In genomic region chr4:34967541-34967940, GRCm38 (mm10) we compare ENCODE assay signal across 29 mouse cellular contexts.
DNase-seq lines count a peak whose midpoint lies in the region; ATAC-seq lines count a peak whose summit lies in the region.
"Had no signal": no experiment of that assay in that cellular context is flagged by ENCODE, and none has a peak within 500 bp of the region (broad histone marks: within the 10 kb centered on the region; RNA-seq: fewer than 3 reads in every experiment).

No protein-coding gene starts in this region.

- 89% methylated on average over 6 of the region's 6 CpGs for WGBS in forebrain, embryonic 11.5 days
- WGBS in forebrain, embryonic 10.5 days = 90% methylated on average over 6 of the region's 6 CpGs
- WGBS in intestine, embryonic 14.5 days = 78% methylated on average over 6 of the region's 6 CpGs
- 84% methylated on average over 6 of the region's 6 CpGs for WGBS in intestine, embryonic 16.5 days

- H3K9me3 ChIP-seq in forebrain, embryonic 11.5 days (ENCODE audit: control insufficient read depth, low read length) = no peaks in the 10 kb centered on the region
- H3K9me3 ChIP-seq in forebrain, embryonic 10.5 days = peaks cover 3% of the 10 kb centered on the region; the same call in 1 of the 2 replicates
- H3K9me3 ChIP-seq in intestine, embryonic 14.5 days (ENCODE audit: control insufficient read depth, low read length) = no peaks in the 10 kb centered on the region
- peaks cover 3% of the 10 kb centered on the region; the same call in 1 of the 2 replicates for H3K9me3 ChIP-seq in intestine, embryonic 16.5 days (ENCODE audit: control insufficient read depth, low read length)
- H3K9me3 ChIP-seq: embryonic facial prominence, embryonic 15.5 days; forebrain, embryonic 12.5 days; G1E had no signal

- no peak overlapping the region for H3K4me2 ChIP-seq in forebrain, embryonic 11.5 days (ENCODE audit: low read depth, low read length, severe bottlenecking)
- no peak overlapping the region for H3K4me2 ChIP-seq in intestine, embryonic 14.5 days (ENCODE audit: low read length)
- no peak overlapping the region for H3K4me2 ChIP-seq in intestine, embryonic 16.5 days (ENCODE audit: low read depth, low read length)
- H3K4me2 ChIP-seq: embryonic facial prominence, embryonic 13.5 days; embryonic facial prominence, embryonic 15.5 days; forebrain, embryonic 12.5 days had no signal

- H3K9ac ChIP-seq in forebrain, embryonic 11.5 days (ENCODE audit: low read length) = no peak overlapping the region
- H3K9ac ChIP-seq in intestine, embryonic 14.5 days (ENCODE audit: low read length) = no peak overlapping the region
- no peak overlapping the region for H3K9ac ChIP-seq in intestine, embryonic 16.5 days (ENCODE audit: low read depth, low read length)
- H3K9ac ChIP-seq: embryonic facial prominence, embryonic 13.5 days; embryonic facial prominence, embryonic 15.5 days; forebrain, embryonic 12.5 days had no signal

- H3K4me1 ChIP-seq in forebrain, embryonic 11.5 days (replicated peaks; ENCODE audit: control insufficient read depth, insufficient read depth, low read length) = no peaks in the 10 kb centered on the region
- H3K4me1 ChIP-seq in forebrain, embryonic 10.5 days = peaks cover 15% of the 10 kb centered on the region
- peaks cover 11% of the 10 kb centered on the region for H3K4me1 ChIP-seq in intestine, embryonic 14.5 days (replicated peaks; ENCODE audit: control insufficient read depth, insufficient read depth, low read length)
- peaks cover 14% of the 10 kb centered on the region for H3K4me1 ChIP-seq in intestine, embryonic 16.5 days (ENCODE audit: control insufficient read depth, insufficient read depth, low read length)
- H3K4me1 ChIP-seq: embryonic facial prominence, embryonic 13.5 days; embryonic facial prominence, embryonic 15.5 days had no signal

- H3K27ac ChIP-seq in forebrain, embryonic 11.5 days (ENCODE audit: low read depth, low read length) = no peak overlapping the region
- H3K27ac ChIP-seq in forebrain, embryonic 10.5 days = no peak overlapping the region
- H3K27ac ChIP-seq in intestine, embryonic 14.5 days (ENCODE audit: low read depth) = no peak overlapping the region
- H3K27ac ChIP-seq in intestine, embryonic 16.5 days (ENCODE audit: low read length) = no peak overlapping the region
- H3K27ac ChIP-seq: embryonic facial prominence, embryonic 13.5 days; embryonic facial prominence, embryonic 15.5 days; forebrain, embryonic 12.5 days had no signal

- no peaks in the 10 kb centered on the region for H3K36me3 ChIP-seq in forebrain, embryonic 11.5 days (ENCODE audit: control insufficient read depth, insufficient read depth, low read length)
- H3K36me3 ChIP-seq in forebrain, embryonic 10.5 days (replicated peaks) = no peaks in the 10 kb centered on the region
- no peaks in the 10 kb centered on the region for H3K36me3 ChIP-seq in intestine, embryonic 14.5 days (ENCODE audit: control insufficient read depth, insufficient read depth, low read length)
- no peaks in the 10 kb centered on the region for H3K36me3 ChIP-seq in intestine, embryonic 16.5 days (ENCODE audit: control insufficient read depth, insufficient read depth, low read length)
- H3K36me3 ChIP-seq: embryonic facial prominence, embryonic 13.5 days; embryonic facial prominence, embryonic 15.5 days; forebrain, embryonic 12.5 days; G1E had no signal

- no peaks in the 10 kb centered on the region for H3K27me3 ChIP-seq in forebrain, embryonic 11.5 days (ENCODE audit: control insufficient read depth, insufficient read depth, low read length)
- no peaks in the 10 kb centered on the region for H3K27me3 ChIP-seq in forebrain, embryonic 10.5 days (ENCODE audit: poor library complexity, severe bottlenecking)
- H3K27me3 ChIP-seq in intestine, embryonic 14.5 days (replicated peaks; ENCODE audit: control insufficient read depth, insufficient read depth, low read length) = no peaks in the 10 kb centered on the region
- H3K27me3 ChIP-seq in intestine, embryonic 16.5 days (replicated peaks; ENCODE audit: control insufficient read depth, insufficient read depth, low read length) = no peaks in the 10 kb centered on the region
- H3K27me3 ChIP-seq: CH12.LX; embryonic facial prominence, embryonic 13.5 days; embryonic facial prominence, embryonic 15.5 days; forebrain, embryonic 12.5 days; Patski had no signal

- no peak for ATAC-seq in forebrain, embryonic 11.5 days (replicated peaks; ENCODE audit: low FRiP score)
- no peak for ATAC-seq in intestine, embryonic 14.5 days (replicated peaks; ENCODE audit: low FRiP score, low TSS enrichment, low read depth)
- no peak for ATAC-seq in intestine, embryonic 16.5 days
- ATAC-seq: activated CD4-positive, CD25-positive, alpha-beta regulatory T cell, adult 4 months; CD4-positive, CD25-positive, alpha-beta regulatory T cell, adult 4 months; forebrain, embryonic 14.5 days; forebrain, embryonic 16.5 days had no signal

- intact Hi-C loops in heart, postnatal 10 days (cut with DNase I) = no loop called here

- no peak overlapping the region for H3K4me3 ChIP-seq in forebrain, embryonic 11.5 days (ENCODE audit: low read depth, low read length)
- H3K4me3 ChIP-seq in forebrain, embryonic 10.5 days = no peak overlapping the region
- H3K4me3 ChIP-seq in intestine, embryonic 14.5 days (ENCODE audit: low read depth, low read length) = no peak overlapping the region
- H3K4me3 ChIP-seq in intestine, embryonic 16.5 days (ENCODE audit: low read length) = no peak overlapping the region
- H3K4me3 ChIP-seq: embryonic facial prominence, embryonic 13.5 days; embryonic facial prominence, embryonic 15.5 days; erythroblast, embryonic 14.5 days; forebrain, embryonic 12.5 days had no signal

- DNase-seq in forebrain, embryonic 11.5 days (ENCODE audit: low spot score) = peak; percentile 22
- DNase-seq in forebrain, embryonic 10.5 days (ENCODE audit: extremely low spot score, low spot score) = no peak
- DNase-seq in heart, adult 11 months = peak; percentile 63
- DNase-seq in heart, postnatal 10 days = no peak
- peak; percentile 47 for DNase-seq in intestine, embryonic 14.5 days (ENCODE audit: low spot score)
- peak; percentile 33 for DNase-seq in brain, adult 2 months (ENCODE audit: low read depth, low spot score)
- DNase-seq: adrenal gland, adult 8-10 months; adrenal gland, postnatal 14 days; adrenal gland, postnatal 36 days; B cell, adult 2 months; cerebellum, adult 11 months; cerebellum, adult 18-20 months; cerebellum, adult 8-10 months; cerebellum, adult 9-11 months; cerebellum, postnatal 14 days; cerebellum, postnatal 36 days; embryo, embryonic 11 days had no signal

Comparison
In these comparisons a context has a peak if more than half of its experiments do, and no peak if none do; other contexts are left out.
1. DNase-seq: peak in forebrain, embryonic 11.5 days (single experiment), heart, adult 11 months (single experiment), intestine, embryonic 14.5 days (single experiment) and brain, adult 2 months (single experiment); none in forebrain, embryonic 10.5 days (single experiment) and heart, postnatal 10 days (0 of 2).